Comparison of ENCODE assay signal across 19 mouse cellular contexts in the genomic region with DNA sequence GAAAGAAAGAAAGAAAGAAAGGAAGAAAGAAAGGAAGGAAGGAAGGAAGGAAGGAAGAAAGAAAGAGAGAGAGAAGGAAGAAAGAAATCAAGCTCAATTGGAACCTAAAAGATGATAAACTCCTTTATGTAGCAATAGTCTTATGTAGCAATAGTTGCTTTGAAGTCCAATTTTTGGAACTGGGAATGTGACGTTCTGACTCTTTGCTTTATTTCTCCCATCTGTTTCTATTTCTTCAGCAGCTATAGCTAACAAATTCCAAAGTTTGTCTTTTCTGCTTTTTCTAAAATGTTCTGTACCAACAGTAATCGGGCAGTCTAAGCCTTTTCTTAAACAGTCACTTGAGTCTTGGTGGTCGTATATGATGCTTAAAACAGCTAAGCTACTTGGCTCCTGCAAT.
"Had no signal": no experiment of that assay in that cellular context is flagged by ENCODE, and none has a peak within 500 bp of the region (broad histone marks: within the 10 kb centered on the region; RNA-seq: fewer than 3 reads in every experiment).

No protein-coding gene starts in this region.

- H3K9ac ChIP-seq: liver, embryonic 12.5 days; liver, embryonic 14.5 days; midbrain, embryonic 12.5 days; neural tube, embryonic 13.5 days; neural tube, embryonic 15.5 days; stomach, embryonic 15.5 days had no signal

- H3K4me1 ChIP-seq: liver, embryonic 12.5 days; midbrain, embryonic 10.5 days; midbrain, embryonic 12.5 days; neural tube, embryonic 13.5 days; neural tube, embryonic 15.5 days; stomach, embryonic 15.5 days had no signal

- ATAC-seq: liver, embryonic 12.5 days; midbrain, embryonic 16.5 days had no signal

- H3K27me3 ChIP-seq: liver, embryonic 12.5 days; midbrain, embryonic 12.5 days; neural tube, embryonic 13.5 days; neural tube, embryonic 15.5 days; stomach, embryonic 15.5 days had no signal

- H3K27ac ChIP-seq: liver, embryonic 12.5 days; liver, embryonic 14.5 days; midbrain, embryonic 10.5 days; midbrain, embryonic 12.5 days; neural tube, embryonic 13.5 days; neural tube, embryonic 15.5 days; stomach, embryonic 15.5 days; stomach, postnatal 0 days had no signal

- H3K4me2 ChIP-seq: liver, embryonic 12.5 days; midbrain, embryonic 12.5 days; neural tube, embryonic 13.5 days; neural tube, embryonic 15.5 days; stomach, embryonic 15.5 days had no signal

- H3K4me3 ChIP-seq: liver, embryonic 12.5 days; midbrain, embryonic 10.5 days; midbrain, embryonic 12.5 days; myocyte; neural tube, embryonic 13.5 days; neural tube, embryonic 15.5 days; stomach, embryonic 15.5 days had no signal

- H3K36me3 ChIP-seq: liver, embryonic 12.5 days; midbrain, embryonic 10.5 days; midbrain, embryonic 12.5 days; neural tube, embryonic 13.5 days; neural tube, embryonic 15.5 days; stomach, embryonic 15.5 days had no signal

- DNase-seq: lung, postnatal 10 days; lung, postnatal 36 days; midbrain, embryonic 14.5 days; retina, postnatal 1 day; right cerebral cortex, adult 18-20 months; right cerebral cortex, postnatal 14 days; thymus, adult 2 months; thymus, postnatal 25 days; thymus, postnatal 4 days had no signal

- H3K9me3 ChIP-seq: liver, embryonic 12.5 days; midbrain, embryonic 10.5 days; midbrain, embryonic 12.5 days; neural tube, embryonic 13.5 days; neural tube, embryonic 15.5 days; stomach, embryonic 15.5 days had no signal
